Mouse (Mus musculus): ENCODE results near the gene Sall2. TPM values are rescaled to one million over a fixed set of nuclear protein-coding genes. Genes with fewer than 3 reads are reported as not detected.

Sall2 gene
- polyA plus RNA-seq, 1 experiment from 2014 or later: 2.4 TPM

DNA sequence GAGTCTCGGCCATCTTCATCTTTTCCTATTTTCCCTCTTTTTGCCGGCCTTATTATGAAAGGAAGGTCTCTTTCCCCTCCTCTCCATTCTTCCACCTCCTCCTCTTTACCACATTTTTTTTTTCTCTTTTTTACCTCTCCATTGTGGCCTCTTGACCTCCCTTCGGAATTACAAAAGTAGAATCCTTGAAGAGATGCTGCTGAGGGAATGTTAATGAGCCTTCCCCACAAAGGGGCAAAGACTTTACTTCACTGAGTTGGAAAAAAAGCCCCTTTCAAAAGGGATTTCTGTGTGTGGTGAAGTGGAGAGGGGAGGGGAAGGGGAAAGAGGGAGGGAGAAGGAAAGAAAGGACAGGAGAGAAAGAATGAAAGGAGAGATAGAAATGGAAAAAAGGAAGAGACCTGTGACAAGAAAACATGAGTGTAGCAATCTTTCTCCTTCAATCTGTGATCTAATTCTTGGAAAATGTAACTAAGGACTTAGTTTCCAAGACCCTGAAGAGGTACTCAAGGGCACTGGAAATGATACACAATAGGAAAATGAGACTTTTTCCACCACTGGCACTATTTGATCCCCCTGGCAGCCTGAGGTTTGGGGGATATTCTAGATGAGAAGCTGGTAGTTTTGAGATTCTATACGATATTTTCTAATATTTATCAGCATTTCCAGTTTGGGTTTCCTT is 2.6 kb upstream of the Sall2 start:
- Histone ChIP-seq H3K36me3 (ENCODE audit: control insufficient read depth, insufficient read depth) (no peaks in the 10 kb centered on the region), H3K27ac (ENCODE audit: low read depth, low read length) (no peak overlapping the region), H3K4me1 (replicated peaks; ENCODE audit: control insufficient read depth, insufficient read depth, low read length) (no peaks in the 10 kb centered on the region), H3K9ac (ENCODE audit: low read depth, low read length) (no peak overlapping the region), H3K27me3 (replicated peaks; ENCODE audit: control insufficient read depth, insufficient read depth, low read length) (peaks cover 31% of the 10 kb centered on the region; the same call in 1 of the 2 replicates), H3K9me3 (ENCODE audit: control insufficient read depth) (no peaks in the 10 kb centered on the region), H3K4me3 (ENCODE audit: low read depth, low read length) (no peak overlapping the region), H3K4me2 (replicated peaks; ENCODE audit: low read depth) (no peak overlapping the region)
- no peak for ATAC-seq
- TF ChIP-seq CTCF (IDR thresholded peaks at IDR 0.05; ENCODE audit: low read depth): no peak
- 34% methylated on average over 4 of the region's 4 CpGs for WGBS

DNA sequence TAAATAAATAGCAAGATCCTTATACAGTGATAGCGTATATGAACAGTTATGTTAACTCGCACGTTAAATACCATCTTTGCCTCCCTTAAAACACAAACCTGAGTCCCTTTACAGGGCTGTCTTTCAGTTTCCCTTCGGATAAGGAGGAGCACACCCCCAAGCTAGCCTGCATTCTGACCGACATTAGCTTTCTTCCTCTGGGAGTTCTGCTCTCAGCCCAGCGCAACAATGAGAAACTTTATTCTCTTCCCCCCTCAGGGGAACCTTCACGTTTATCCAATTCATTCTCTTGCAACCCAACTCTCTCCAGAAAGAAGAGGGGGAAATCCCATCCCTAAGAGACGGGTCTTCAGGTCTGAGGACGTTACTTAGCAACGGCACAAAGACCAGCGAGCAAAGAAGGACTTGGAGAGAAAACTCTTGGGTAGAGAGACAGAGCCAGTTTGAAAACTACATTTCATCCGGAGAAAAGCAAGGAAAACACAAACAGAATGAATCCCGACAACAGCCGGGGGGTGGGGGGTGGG is 1.1 kb downstream of the Sall2 start:
- WGBS: 6% methylated on average over 14 of the region's 14 CpGs
- TF ChIP-seq CTCF (IDR thresholded peaks at IDR 0.05; ENCODE audit: low read depth): no peak
- Histone ChIP-seq H3K4me3 (ENCODE audit: low read depth, low read length) (peak overlapping the region; percentile 33), H3K9me3 (ENCODE audit: control insufficient read depth) (no peaks in the 10 kb centered on the region), H3K4me1 (replicated peaks; ENCODE audit: control insufficient read depth, insufficient read depth, low read length) (no peaks in the 10 kb centered on the region), H3K4me2 (replicated peaks; ENCODE audit: low read depth) (peak overlapping the region; percentile 57), H3K27me3 (replicated peaks; ENCODE audit: control insufficient read depth, insufficient read depth, low read length) (peaks cover 44% of the 10 kb centered on the region; the same call in 1 of the 2 replicates), H3K27ac (ENCODE audit: low read depth, low read length) (no peak overlapping the region), H3K36me3 (ENCODE audit: control insufficient read depth, insufficient read depth) (no peaks in the 10 kb centered on the region), H3K9ac (ENCODE audit: low read depth, low read length) (no peak overlapping the region)
- ATAC-seq: no peak

DNA sequence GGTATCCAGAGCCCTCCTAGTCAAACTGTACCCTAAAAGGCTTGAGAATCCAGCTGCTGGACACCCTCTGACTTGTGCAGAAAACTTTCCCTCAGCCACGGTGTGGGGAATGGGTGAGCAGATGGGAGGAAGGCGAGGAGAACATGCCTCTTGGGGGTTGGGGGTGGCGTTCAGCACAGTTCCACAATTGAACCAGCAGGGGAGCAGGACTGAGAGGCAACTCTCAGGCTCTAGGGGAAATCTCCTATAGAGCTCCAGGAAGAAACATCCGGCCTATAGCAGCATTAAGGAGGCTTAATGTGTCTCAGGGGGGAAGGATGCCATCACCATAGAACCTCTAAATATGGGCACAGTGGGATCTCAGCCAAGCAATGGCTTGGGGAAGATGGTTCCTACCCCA is 2.7 kb downstream of the Sall2 start:
- no peaks in the 10 kb centered on the region for H3K9me3 ChIP-seq (ENCODE audit: control insufficient read depth)
- H3K4me2 ChIP-seq (replicated peaks; ENCODE audit: low read depth): no peak overlapping the region
- peaks cover 44% of the 10 kb centered on the region; the same call in 1 of the 2 replicates for H3K27me3 ChIP-seq (replicated peaks; ENCODE audit: control insufficient read depth, insufficient read depth, low read length)
- peak; percentile 54 for TF ChIP-seq CTCF (IDR thresholded peaks at IDR 0.05; ENCODE audit: low read depth)
- no peak overlapping the region for H3K27ac ChIP-seq (ENCODE audit: low read depth, low read length)
- no peaks in the 10 kb centered on the region for H3K36me3 ChIP-seq (ENCODE audit: control insufficient read depth, insufficient read depth)
- 0 out of 2 replicates have a peak, but pooled peaks have one; percentile 33 for ATAC-seq
- H3K4me3 ChIP-seq (ENCODE audit: low read depth, low read length): no peak overlapping the region
- WGBS: 18% methylated on average over 4 of the region's 4 CpGs
- no peak overlapping the region for H3K9ac ChIP-seq (ENCODE audit: low read depth, low read length)
- no peaks in the 10 kb centered on the region for H3K4me1 ChIP-seq (replicated peaks; ENCODE audit: control insufficient read depth, insufficient read depth, low read length)

DNA sequence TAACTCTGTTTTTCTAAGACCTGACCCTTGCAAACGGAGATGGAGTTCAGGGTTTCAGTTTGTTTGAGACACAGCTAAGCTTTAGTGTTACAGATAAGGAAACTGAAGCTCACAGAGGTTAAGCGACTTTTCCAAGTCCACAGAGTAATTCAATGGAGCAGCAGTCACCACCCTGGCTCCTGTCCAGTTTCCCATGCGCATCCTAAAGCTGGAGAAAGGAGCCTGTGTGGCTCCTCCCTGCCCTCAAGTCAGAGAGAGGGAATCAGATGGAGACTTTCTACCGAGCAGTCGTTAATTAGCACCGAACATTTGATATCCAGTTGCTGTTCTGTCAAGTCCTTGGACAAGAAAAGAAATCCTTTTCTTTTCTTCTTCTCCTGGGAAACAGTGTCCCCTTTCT is 9.2 kb downstream of the Sall2 start:
- WGBS: 55% methylated on average over 6 of the region's 6 CpGs
- Histone ChIP-seq H3K9ac (ENCODE audit: low read depth, low read length) (no peak overlapping the region), H3K36me3 (ENCODE audit: control insufficient read depth, insufficient read depth) (no peaks in the 10 kb centered on the region), H3K27me3 (replicated peaks; ENCODE audit: control insufficient read depth, insufficient read depth, low read length) (no peaks in the 10 kb centered on the region), H3K9me3 (ENCODE audit: control insufficient read depth) (no peaks in the 10 kb centered on the region), H3K4me2 (replicated peaks; ENCODE audit: low read depth) (no peak overlapping the region), H3K4me1 (replicated peaks; ENCODE audit: control insufficient read depth, insufficient read depth, low read length) (no peaks in the 10 kb centered on the region), H3K4me3 (ENCODE audit: low read depth, low read length) (no peak overlapping the region), H3K27ac (ENCODE audit: low read depth, low read length) (no peak overlapping the region)
- no peak for ATAC-seq
- TF ChIP-seq CTCF (IDR thresholded peaks at IDR 0.05; ENCODE audit: low read depth): no peak

DNA sequence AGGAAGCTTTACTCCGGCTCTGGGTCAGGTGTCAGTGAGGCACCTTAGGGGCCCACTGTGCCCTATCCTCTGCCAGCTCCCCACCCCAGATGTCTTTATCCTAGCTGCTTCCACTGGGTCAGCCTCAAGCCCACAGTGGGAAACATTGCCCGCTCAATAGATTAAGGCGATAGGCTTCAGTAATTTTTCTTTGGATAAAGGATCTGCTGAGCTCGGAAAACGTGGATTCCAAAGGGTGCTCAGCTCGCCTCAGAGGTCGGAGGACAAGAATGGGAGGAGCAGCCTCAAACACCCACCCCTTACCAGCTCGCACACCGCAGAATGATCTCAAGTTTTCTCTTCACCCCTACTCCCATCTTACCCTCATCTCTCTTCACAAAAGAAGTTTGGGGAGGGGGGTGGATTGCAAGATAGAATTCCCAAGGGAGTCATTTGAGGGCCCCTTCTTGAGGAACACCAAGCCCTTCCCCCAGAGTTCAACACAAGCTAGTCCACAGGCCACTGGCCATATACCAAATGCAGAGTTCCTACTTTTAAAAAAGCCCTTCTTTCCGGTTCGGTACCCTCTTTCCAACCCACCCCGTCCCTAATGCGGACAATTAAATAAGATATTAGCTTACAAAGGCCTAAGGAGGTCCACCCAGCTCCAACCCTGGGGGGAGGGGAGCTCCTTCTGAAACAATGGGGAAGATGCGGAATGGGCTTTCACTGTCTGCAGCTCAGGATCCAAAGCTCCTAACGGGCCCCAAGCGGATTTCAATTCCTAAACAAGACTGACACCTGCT is 11.9 kb downstream of the Sall2 start:
- peak overlapping the region; percentile 46; the same call in 1 of the 2 replicates for H3K27ac ChIP-seq (ENCODE audit: low read depth, low read length)
- TF ChIP-seq CTCF (IDR thresholded peaks at IDR 0.05; ENCODE audit: low read depth): no peak
- peak overlapping the region; percentile 77 for H3K4me3 ChIP-seq (ENCODE audit: low read depth, low read length)
- H3K4me2 ChIP-seq (replicated peaks; ENCODE audit: low read depth): peak overlapping the region; percentile 95
- H3K9ac ChIP-seq (ENCODE audit: low read depth, low read length): peak overlapping the region; percentile 62
- 18% methylated on average over 16 of the region's 16 CpGs for WGBS
- no peaks in the 10 kb centered on the region for H3K9me3 ChIP-seq (ENCODE audit: control insufficient read depth)
- no peaks in the 10 kb centered on the region for H3K27me3 ChIP-seq (replicated peaks; ENCODE audit: control insufficient read depth, insufficient read depth, low read length)
- no peaks in the 10 kb centered on the region for H3K4me1 ChIP-seq (replicated peaks; ENCODE audit: control insufficient read depth, insufficient read depth, low read length)
- H3K36me3 ChIP-seq (ENCODE audit: control insufficient read depth, insufficient read depth): peaks cover 9% of the 10 kb centered on the region
- peak; percentile 58 for ATAC-seq

DNA sequence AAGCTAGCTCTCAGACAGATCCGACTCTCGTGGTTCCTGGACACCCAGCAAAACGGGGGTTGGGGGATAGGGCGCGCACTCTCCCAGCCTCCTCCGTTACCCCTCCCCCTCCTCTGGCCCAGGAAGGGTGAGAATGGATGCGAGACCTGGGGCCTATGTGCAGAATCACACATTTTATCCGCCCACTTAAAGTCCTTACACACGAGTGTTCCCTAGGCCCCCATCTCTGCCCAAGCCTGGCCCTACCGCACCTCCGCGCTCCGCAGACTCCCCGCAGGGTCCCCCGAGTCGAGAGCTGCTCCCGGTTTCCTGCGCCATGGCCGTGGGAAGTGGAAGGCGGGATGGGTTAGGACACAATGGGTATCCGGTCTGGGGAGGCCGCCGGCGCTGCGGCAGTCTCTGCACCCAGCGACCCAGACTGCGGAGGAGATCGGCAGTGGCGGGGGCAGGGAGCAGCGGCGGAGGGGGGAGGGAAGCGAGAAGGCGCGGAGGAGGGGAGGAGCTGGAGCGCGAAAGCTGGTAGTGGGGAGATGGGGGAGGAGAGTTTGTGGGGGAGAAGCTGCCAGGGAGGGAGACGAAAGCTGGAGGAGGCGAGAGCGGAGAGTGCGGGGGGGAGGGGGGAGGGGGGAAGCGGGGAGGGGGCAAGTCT is 12.6 kb downstream of the Sall2 start:
- no peaks in the 10 kb centered on the region for H3K9me3 ChIP-seq (ENCODE audit: control insufficient read depth)
- under 1% methylated on average over 35 of the region's 41 CpGs for WGBS

More for the DNA sequence above, 12.6 kb downstream of the Sall2 start:
- peak overlapping the region; percentile 95 for H3K4me2 ChIP-seq (replicated peaks; ENCODE audit: low read depth)
- ATAC-seq: peak; percentile 55
- peak overlapping the region; percentile 77 for H3K4me3 ChIP-seq (ENCODE audit: low read depth, low read length)
- peaks cover 9% of the 10 kb centered on the region for H3K36me3 ChIP-seq (ENCODE audit: control insufficient read depth, insufficient read depth)
- peak overlapping the region; percentile 62 for H3K9ac ChIP-seq (ENCODE audit: low read depth, low read length)
- no peak for TF ChIP-seq CTCF (IDR thresholded peaks at IDR 0.05; ENCODE audit: low read depth)
- H3K27ac ChIP-seq (ENCODE audit: low read depth, low read length): peak overlapping the region; percentile 46
- no peaks in the 10 kb centered on the region for H3K27me3 ChIP-seq (replicated peaks; ENCODE audit: control insufficient read depth, insufficient read depth, low read length)
- H3K4me1 ChIP-seq (replicated peaks; ENCODE audit: control insufficient read depth, insufficient read depth, low read length): no peaks in the 10 kb centered on the region
